Mouse (Mus musculus) common myeloid progenitor, adult 5-6 weeks (primary cell): ENCODE data around the gene Kif26a. TPM values are rescaled to one million over a fixed set of nuclear protein-coding genes. Genes with fewer than 3 reads are reported as not detected.

ENCODE experiments used
- ATAC-seq: replicated peaks from 2 replicates; pipeline ENCODE4 v1.8.0; 2016; ENCODE audit warnings: low read depth, mild to moderate bottlenecking, moderate TSS enrichment, inconsistent platforms; ENCODE audit not compliant: poor library complexity, severe bottlenecking
- total RNA-seq: library from RNA; stranded (forward); fragments of 200-1000, 187-1606 nt; gene quantifications from 2 replicates; pipeline ENCODE4 v1.2.3, GENCODE M21; 2017

The Kif26a gene
- total RNA-seq, 1 experiment from 2014 or later: not detected

GRCm38 (mm10) chr12:112158784-112159183 lies 12.8 kb downstream of the Kif26a start:
- no peak for ATAC-seq

- ATAC-seq: no peak
Observed at GRCm38 (mm10) chr12:112163981-112164839, 18.2 kb downstream of the Kif26a start.

GRCm38 (mm10) chr12:112164840-112165219 lies 18.8 kb downstream of the Kif26a start:
- no peak for ATAC-seq

GRCm38 (mm10) chr12:112169240-112169639 lies 23.2 kb downstream of the Kif26a start:
- no peak for ATAC-seq

- ATAC-seq: no peak
Observed at GRCm38 (mm10) chr12:112170671-112171574, 24.9 kb downstream of the Kif26a start.

- ATAC-seq: no peak
Observed at GRCm38 (mm10) chr12:112171657-112172056, 25.6 kb downstream of the Kif26a start.

GRCm38 (mm10) chr12:112172214-112172613 lies 26.2 kb downstream of the Kif26a start:
- ATAC-seq: no peak

GRCm38 (mm10) chr12:112177679-112178078 lies 31.7 kb downstream of the Kif26a start:
- no peak for ATAC-seq

- ATAC-seq: no peak
Observed at GRCm38 (mm10) chr12:112179687-112180086, 33.7 kb downstream of the Kif26a start.

GRCm38 (mm10) chr12:112181921-112182608 lies 36.1 kb downstream of the Kif26a start:
- no peak for ATAC-seq

GRCm38 (mm10) chr12:112182609-112182955 lies 36.6 kb downstream of the Kif26a start:
- ATAC-seq: no peak

GRCm38 (mm10) chr12:112183675-112184074 lies 37.7 kb downstream of the Kif26a start:
- no peak for ATAC-seq

- ATAC-seq: no peak
Observed at GRCm38 (mm10) chr12:112184390-112184789, 38.4 kb downstream of the Kif26a start.

- ATAC-seq: no peak
Observed at GRCm38 (mm10) chr12:112186899-112187298, 40.9 kb downstream of the Kif26a start.

GRCm38 (mm10) chr12:112191753-112192152 lies 45.7 kb downstream of the Kif26a start:
- ATAC-seq: no peak

GRCm38 (mm10) chr12:112195019-112195418 lies 49.0 kb downstream of the Kif26a start:
- no peak for ATAC-seq

GRCm38 (mm10) chr12:112196562-112196961 lies 50.6 kb downstream of the Kif26a start:
- peak; percentile 40; the same call in 1 of the 2 replicates for ATAC-seq

- no peak for ATAC-seq
Observed at GRCm38 (mm10) chr12:112199363-112199762, 53.4 kb downstream of the Kif26a start.

- no peak for ATAC-seq
Observed at GRCm38 (mm10) chr12:112200045-112200444, 54.0 kb downstream of the Kif26a start.

GRCm38 (mm10) chr12:112207163-112207562 lies 61.2 kb downstream of the Kif26a start:
- no peak for ATAC-seq
